Mouse (Mus musculus) cerebellum, adult 18-20 months (tissue): ENCODE results near the gene Cfap77.

ENCODE experiments used
- DNase-seq, 2 experiments: peaks; one replicate each; pipeline ENCODE4 v3.0.0; 2021

The Cfap77 gene

DNA sequence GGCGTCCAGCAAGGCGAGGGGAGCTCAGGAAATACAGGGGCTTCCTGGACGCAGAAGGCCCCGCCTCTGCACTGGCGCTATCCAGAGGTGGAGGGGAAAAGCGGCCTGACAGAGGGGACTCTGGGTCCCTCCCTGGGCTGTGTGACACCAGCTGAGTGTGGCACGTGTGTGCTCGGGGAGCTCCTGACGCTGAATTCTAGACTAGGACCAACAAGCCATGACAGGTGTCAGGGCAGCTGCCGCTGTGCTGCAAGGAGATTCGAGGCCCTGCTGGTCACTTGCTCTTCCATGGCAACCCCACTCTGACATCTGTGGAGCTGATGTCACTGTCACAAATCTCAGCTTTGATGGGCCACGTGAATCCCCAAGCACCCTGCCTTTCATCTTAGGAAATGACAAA lies 60.9 kb downstream of the Cfap77 start:
- no peak for DNase-seq

DNA sequence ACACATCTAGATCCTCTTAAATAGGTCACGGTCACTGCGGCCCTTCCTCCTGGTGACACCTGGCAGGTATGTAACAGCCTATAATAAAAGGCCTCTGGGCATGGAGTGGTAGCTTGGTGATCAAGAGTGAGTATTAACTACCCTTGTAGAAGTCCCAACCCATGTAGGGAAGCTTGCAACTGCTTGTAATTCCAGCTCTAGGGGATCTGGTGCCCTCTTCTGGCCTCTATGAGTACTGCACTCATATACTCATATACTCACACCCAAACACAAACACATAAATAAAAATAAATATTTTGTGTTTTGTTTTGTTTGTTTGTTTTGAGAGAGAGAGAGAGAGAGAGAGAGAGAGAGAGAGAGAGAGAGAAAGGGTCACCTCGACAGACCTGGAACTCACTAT lies 66.1 kb downstream of the Cfap77 start:
- no peak for DNase-seq

DNA sequence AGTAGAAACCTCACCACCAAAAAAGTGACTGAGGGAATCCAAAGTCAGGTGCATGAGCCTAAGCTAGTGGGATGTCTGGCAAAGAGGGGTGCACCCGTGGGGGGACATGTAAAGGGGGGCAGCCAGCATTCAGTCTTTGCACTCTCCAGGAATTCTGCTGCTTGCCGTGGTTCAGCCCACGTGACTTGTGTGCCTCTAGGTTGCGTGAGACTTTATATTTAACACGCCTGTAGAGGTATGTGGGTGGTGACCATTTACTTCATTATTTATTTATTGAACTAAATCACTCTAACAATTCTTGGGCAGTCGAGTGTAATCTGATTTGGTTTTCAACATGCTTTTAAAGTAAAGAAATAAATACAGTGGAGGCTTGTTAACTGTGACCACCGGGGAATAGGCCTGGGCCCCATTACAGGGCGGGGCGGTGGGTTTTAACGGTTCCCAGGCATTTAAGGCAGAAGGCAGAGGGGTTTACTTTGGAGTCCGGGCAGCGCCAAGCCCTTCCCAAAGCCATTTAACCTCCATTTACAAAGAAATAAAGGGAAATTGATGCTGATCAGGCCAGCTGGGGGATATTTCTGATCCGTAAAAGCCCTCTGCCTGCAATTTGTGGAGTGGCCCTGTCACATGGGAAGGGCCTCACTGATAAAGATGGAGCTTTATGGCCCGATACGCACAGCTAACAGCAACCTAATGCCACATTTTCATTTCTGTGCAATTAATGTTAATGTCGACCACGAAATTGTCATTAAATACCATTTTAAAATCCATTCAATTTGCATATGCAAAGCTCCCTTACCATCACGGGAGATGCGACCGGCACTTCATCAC lies 74.6 kb downstream of the Cfap77 start:
- no peak for DNase-seq

DNA sequence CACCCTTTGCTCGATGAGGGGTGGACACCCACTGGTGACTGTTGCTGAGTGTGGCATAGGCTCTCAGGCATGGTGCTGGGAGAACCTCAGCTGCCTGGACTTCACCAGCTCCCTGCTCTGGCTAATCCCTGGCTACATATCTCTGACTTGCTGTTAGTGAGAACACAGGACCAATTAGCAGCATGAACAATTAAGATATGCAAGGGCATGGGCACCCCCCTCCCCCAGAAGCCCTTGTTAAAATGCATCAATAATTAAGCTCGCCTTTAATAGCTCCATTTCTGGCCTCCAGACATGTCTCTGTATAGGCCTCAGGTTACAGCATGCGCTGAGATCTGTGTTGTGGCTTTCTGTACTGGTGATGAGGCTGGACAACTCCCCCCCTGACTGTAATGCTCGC lies 76.4 kb downstream of the Cfap77 start:
- no peak for DNase-seq

GRCm38 (mm10) chr2:28976635-28977034 lies 78.2 kb downstream of the Cfap77 start:
- peak; percentile 77 to 80 for DNase-seq

DNA sequence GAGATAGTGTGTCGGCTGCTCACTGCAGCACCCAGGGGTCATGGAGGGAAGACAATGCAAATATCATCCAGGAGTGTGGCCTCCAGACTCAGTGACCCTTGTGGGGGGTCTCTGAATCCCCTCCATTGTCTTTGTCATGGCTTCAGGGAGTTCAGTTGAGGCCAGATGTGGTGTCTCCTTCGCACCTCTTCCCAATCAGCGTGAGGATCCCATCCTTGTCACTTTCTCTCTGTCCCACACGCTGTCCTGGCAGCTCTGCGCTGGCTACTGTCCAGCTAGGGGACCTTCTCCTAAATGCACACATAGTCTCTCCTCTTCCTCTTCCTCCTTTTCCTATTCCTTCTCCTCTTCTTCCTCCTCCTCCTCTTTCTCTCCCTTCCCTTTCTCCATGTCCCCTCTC lies 79.3 kb downstream of the Cfap77 start:
- no peak for DNase-seq

- no peak for DNase-seq
Measured at GRCm38 (mm10) chr2:28974520-28974919, 80.3 kb downstream of the Cfap77 start.

DNA sequence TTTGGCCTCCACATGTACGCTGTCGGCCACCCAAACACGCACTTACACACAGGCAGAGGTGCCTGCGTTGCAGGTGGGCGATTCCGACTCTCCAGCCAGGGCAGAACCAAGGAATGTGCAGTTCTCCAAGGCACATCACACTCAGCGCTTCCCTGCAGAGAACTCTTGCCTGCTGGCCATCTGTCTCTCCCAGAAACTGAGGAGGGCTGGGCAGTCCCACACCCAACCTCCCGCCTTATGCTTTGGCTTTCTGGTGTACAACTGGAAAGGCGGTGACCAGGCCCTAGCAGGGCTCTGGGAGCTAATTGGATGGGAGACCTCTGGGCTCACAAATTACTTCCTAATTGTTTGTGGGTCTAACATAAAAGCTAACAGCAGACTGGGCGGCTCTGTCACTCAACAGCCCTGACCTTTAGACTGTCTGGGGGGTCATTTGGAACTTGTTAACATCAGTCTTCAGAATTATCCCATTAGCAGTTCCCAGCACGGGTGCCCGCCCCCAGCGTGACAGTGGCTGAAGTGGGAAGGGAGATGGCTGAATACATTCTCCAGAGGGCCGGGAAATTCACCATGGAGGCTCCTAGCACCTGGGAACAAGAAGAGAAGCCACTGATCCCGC lies 80.9 kb downstream of the Cfap77 start:
- DNase-seq = peak; percentile 57 to 58

- no peak for DNase-seq
Measured at GRCm38 (mm10) chr2:28970424-28970823, 84.4 kb downstream of the Cfap77 start.

- DNase-seq = no peak
Measured at GRCm38 (mm10) chr2:28968278-28968677, 86.6 kb downstream of the Cfap77 start.

DNA sequence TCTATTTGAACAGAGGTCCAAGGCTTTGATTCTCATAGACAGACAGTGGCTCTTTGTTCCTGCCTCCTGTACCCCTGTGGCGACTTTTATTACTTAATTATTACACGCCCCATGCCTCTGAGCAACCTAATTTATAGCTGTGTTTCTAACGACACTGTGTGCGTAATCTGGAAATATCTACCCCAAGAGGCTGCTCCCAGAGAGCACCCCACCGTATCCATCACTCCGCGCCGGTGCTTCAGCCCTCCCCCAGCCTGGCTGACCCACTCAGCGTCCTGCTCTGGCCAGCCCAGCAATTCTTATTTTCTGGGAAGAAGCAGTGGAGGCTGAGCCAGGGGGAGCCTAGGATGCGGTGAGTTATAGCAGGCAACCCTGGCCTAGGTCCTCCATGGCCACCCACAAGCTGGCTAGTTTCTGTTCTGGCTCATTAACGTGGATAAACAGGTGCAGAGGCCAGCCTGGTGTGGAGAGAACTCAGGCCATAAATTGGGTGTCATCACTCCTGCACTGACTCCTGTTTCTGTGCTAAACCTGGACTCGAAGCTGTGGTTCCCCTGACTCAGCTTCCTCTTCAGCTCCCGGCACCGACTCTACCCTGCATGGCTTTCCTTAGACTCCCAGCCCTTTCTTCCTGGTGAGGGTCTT lies 88.6 kb downstream of the Cfap77 start:
- DNase-seq = no peak

DNA sequence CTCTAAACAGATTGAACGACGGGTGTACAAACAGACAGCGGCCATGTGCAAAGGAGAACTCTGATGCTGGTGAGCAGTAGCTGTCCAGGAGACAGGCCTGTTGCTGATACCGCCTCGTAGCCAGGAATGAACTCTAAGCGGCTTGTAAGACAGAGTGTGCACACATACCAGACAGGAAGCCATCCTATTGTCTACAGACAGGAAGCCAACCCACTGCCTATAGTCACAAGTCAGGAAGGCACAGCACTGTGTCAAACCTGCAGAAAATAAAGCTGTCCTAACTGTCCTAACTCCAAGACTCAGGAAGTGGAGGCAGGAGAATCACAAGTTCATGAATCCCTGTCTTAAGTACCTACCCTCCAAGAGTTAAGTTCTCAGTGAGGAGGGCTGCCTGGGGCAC lies 91.3 kb downstream of the Cfap77 start:
- DNase-seq = no peak

GRCm38 (mm10) chr2:28961636-28962035 lies 93.2 kb downstream of the Cfap77 start:
- no peak for DNase-seq

GRCm38 (mm10) chr2:28961024-28961585 lies 93.8 kb downstream of the Cfap77 start:
- no peak for DNase-seq

DNA sequence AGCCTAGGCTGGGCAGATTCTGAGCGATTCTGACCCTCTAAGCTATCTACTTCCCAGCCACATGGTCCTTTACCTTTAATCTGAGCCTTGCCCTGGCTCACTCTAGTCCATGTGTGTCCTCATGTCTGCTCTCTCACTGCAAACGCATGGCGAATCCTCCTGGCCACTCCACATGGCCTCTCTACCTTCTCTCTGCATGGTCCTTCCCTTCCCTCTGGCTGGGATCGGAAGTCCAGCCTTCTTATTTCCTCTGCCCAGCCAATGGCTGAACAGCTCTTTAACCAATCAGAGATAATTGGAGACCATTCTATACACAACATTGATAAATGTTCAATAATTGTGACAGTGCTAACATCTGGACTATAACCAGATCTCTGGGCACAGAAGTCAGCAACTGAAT lies 98.0 kb downstream of the Cfap77 start:
- no peak for DNase-seq

GRCm38 (mm10) chr2:28954595-28954994 lies 100.3 kb downstream of the Cfap77 start:
- DNase-seq = no peak

DNA sequence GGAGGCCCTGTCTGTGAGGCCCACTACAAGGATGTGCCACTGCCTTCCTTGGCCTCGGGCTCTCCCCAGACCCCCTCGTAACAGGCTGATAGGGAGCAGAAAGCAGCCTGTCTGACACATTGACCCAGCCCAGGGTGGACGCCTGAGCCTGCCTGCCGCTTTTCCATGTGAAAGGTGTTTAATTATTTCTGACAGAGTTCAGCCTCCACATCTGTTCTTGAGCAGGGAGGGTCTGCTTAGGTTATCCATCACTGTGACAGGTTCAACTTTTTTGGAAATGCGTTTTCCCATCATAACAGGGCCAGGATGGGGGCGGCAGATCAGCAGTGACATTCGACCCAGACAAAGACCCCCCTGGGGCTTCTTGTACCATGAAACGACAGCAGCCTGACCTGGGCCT lies 101.9 kb downstream of the Cfap77 start:
- DNase-seq = no peak

DNA sequence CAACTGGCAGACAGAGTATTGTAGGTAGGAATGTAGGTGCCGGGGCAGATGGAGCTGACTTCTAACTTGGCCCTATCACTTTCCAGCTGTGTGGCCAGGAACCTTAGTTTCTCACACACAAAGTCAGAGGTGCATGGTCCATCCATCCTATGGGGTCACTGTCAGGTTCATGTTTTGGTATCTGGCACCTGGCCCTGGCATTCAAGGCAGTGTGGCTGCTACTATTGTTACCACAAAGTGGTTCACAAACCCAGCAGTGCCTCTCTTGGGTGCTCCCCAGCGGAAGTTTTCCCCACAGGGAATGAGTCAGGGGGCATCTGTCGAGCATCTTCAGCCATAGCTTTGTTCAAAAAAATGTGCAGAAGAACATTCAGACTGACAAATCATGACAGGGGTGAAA lies 108.6 kb downstream of the Cfap77 start:
- DNase-seq = no peak

DNA sequence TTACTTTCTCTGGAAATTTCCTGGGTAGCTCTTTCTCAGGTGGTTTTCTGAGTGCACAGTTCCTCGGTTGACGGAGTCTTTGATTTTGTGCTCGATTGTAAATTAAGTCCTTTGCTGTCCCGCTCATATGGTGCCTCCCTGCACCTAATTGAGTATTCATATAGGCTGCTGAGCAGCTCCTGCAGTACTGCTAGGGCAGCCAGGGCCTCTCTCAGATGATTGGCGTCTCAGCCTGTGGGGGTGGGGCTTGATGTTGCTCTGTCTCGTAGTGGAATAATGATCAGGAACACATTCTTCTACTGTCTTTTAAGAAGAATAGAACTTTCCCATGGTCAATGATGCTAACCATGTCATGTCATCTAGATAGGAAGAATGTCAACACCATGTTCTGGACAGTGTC lies 109.5 kb downstream of the Cfap77 start:
- DNase-seq = no peak

- DNase-seq = no peak
Measured at GRCm38 (mm10) chr2:28943666-28944516, 111.0 kb downstream of the Cfap77 start.

DNA sequence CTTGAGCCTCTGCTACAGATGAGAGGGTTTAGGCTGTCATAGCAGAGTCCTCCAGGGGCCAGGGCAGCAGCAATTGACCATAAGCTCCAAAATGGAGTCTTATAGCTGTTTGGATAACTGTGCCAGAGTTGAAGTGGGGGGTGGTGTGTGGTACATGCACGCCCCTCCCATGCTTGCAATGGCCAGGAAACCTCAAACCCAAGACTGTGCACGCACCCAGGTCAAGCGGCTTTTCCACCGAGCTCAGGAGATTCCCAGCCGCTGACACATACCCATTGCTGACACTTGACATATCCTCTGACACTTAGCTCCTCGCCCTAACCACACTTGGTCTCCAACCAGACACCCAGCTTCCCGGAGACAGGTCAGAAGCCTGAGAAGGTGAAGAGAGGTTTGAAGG lies 115.9 kb downstream of the Cfap77 start:
- no peak for DNase-seq

DNA sequence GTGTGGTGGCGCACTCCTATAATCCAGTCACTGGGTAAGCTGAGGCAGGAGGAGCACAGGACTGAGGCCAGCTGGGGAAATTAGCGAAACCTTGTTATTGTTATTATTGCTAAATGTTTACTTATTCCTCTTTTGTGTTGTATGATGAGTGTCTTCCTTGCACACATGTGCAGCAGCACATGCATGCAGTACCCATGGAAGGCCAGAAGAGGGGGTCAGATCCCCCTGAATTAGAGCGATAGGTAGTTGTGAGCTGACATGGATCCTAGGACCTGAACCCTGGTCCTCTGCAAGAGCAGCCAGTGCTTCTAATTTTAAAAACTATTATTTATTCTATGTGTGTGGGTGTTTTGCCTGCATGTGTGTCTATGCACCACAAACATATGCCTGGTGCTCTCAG lies 124.3 kb downstream of the Cfap77 start:
- no peak for DNase-seq

- peak; percentile 69 to 78 for DNase-seq
Measured at GRCm38 (mm10) chr2:28923912-28924311, 131.0 kb downstream of the Cfap77 start.
